Mouse (Mus musculus) mouse trophoblast stem cell (cell line): ENCODE data around the gene Rhot2.
"Not testable (repeated sequence)": the region's sequence is repeated elsewhere in the genome, so short reads cannot be mapped to it uniquely, and the experiment has no call there.

Experiments
- in situ Hi-C, 2 experiments: fragments of 300-500 bp; cut with MseI, MboI; formaldehyde crosslinking; loops; 2 replicates in 1 of 2; 3 replicates in 1 of 2; pipeline ENCODE4 v1.15.1; 2025

Rhot2 gene

GRCm38 (mm10) chr17:25828223-25828594 lies 16.4 kb downstream of the Rhot2 start:
- in situ Hi-C loops = no loop called here

- in situ Hi-C loops = no loop called here
Measured at GRCm38 (mm10) chr17:25827546-25828222, 17.0 kb downstream of the Rhot2 start.

DNA sequence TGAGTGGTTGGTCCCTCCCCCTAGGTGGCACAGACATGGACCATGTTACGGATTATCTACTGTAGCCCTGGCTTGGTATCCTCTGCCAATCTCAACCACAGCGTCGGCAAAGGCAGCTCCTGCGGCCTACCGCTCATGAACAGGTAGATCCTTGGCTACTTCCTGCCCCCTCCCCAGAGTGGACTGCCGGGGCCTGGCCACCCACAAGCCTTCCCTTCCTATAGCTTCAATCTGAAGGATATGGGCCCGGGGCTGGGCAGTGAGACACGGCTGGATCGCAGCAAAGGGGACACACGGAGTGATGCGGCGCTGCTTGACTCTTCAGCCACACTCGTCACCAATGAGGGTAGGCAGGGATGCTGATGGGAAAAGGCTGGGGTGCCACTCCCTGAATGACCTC lies 17.6 kb downstream of the Rhot2 start:
- in situ Hi-C loops = no loop called here

GRCm38 (mm10) chr17:25825984-25826570 lies 18.6 kb downstream of the Rhot2 start:
- in situ Hi-C loops = no loop called here

DNA sequence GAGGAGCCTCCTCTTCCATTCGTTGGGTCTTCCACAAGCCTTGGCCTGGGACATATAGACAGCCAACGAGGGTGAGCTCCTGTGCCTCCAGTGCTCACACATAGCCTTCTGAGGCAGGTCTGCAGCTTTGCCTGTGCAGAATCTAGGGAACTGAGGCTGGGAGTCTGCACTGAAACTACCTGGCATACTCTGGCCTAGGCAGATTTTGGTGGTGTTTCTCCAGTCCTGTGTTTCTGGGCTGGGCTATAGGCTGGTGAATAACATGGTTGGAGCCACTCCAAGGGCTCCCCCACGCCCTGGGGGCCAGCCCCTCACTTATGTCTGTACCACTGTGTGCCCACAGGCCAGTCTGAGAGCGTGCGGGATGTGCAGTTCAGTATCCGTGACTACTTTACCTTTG lies 19.3 kb downstream of the Rhot2 start:
- in situ Hi-C loops = no loop called here

GRCm38 (mm10) chr17:25824362-25825142 lies 20.1 kb downstream of the Rhot2 start:
- in situ Hi-C loops = no loop called here

DNA sequence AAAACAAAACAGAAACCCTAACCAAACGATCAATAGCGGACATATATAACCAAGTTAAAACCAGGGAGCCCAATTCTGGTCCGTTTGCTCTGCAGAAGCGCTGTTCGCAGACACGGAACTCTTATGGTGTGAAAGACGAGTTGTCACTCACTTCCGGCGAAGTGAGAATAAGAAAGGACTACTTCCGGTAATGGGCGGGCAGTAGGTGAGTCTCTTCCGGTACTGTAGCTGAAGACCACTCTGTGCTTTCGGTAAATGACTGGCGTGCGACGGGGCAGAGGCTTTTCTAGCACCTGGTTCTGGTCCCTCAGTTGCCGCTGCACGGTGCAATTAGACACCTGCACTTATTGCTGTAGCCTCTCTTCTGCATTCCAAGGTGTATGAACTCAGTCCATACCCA lies 21.2 kb downstream of the Rhot2 start, which contains the start of gene Wdr24:
Gene Wdr24 (plus strand): TSS at position 176 of the 400 bp plus-strand sequence.
- in situ Hi-C loops = no loop called here

- in situ Hi-C loops = no loop called here
Measured at GRCm38 (mm10) chr17:25818851-25819780, 25.5 kb downstream of the Rhot2 start.

- in situ Hi-C loops = no loop called here
Measured at GRCm38 (mm10) chr17:25817662-25818061, 27.0 kb downstream of the Rhot2 start.

- in situ Hi-C loops = no loop called here
Measured at GRCm38 (mm10) chr17:25813471-25813870, 31.2 kb downstream of the Rhot2 start.

DNA sequence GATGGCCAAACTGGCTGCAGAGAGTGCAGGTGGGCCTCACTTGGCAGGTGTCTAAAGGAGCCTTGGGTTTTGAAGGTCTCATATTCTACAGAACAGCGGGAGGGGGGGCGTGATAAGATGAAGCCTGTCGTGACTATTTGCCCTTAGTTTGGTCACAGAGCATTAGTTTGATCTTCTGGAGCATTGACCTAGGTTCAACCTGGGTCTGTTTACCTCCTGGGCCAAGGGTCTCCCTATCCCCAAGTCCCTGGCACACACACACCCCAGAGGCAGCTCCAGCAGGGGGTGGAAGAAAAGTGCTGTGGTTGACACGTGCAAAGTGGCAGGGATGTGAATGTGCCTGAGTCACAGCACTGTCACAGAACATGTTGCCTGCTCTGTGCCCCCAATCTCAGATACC lies 33.8 kb downstream of the Rhot2 start:
- in situ Hi-C loops = no loop called here

DNA sequence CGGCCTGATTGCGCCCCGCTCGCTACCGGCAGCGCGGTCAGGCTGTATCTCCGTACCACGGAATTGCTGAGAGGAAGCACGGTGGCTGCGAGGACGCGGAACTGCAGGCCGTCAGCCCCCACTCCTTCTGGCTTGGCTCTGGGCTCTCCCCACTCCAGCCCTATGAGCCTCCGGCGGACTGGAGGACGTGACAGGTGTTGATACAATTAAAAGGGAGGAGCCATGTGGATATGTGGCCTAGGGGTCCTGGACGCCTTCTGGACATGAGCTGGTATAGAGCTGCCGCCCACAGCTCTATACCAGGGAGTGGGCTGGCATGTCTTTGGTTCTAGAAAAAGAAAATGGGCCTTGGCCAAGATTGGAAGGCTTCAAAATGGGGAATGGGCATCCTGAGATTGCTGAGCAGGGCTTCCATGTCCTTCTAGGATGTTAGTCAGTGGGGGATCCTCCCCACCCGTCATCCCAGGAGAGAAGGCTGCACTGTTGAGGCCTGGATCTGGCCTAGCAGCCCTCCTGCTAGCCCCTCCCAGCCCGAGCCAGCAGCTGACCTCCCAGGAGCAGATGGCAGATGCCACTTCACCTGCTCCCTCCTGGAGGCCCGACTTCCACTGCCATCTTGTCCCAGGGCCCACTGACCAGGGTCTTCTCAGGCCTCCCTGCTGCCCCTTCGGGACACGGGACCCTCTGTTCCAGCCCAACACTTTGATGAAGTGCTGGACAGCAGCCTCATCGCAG lies 34.9 kb downstream of the Rhot2 start:
- in situ Hi-C loops = no loop called here

DNA sequence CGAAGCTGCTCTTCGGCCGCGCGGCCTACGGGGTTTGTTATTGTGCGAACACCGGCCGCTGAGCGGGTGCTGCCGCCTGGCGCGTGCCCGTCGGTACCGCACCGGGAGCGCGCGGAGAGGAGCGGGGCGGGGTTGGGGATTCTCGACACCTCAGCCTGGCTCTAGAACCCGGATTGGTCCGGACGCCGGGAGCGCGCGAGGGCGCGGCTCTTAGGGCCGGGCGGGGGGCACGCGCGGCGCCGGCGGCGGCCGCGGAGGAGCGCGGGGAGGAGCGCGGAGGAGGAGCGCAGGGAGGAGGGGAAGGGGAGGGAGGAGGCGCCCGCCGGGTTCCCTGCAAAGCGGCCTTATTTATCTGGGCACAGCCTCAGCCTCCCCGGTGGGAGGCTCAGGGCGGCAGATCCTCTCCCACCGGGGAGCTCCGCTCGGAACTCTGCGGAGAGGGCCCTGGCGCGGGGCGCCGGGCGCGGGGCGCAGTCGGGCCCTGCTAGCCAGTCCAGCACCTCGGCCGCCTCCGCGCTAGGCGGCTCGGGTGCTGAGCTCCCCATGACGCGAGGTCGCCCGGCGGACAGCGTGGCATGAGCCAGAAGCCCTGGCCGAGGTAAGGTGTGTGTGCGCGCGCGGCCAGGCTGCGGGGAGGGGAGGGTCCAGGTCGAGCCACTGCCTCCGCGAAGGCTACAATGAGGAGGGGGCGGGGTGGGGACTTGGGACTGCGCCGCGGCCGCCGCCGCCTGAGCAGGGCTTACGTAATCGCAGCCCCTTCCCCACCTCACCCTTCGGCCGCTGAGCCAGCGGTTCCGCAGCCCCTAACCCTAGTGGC lies 35.7 kb downstream of the Rhot2 start, which contains the start of gene Fbxl16:
Gene Fbxl16 (plus strand): TSS at position 297 of the 817 bp plus-strand sequence.
- in situ Hi-C loops = no loop called here

DNA sequence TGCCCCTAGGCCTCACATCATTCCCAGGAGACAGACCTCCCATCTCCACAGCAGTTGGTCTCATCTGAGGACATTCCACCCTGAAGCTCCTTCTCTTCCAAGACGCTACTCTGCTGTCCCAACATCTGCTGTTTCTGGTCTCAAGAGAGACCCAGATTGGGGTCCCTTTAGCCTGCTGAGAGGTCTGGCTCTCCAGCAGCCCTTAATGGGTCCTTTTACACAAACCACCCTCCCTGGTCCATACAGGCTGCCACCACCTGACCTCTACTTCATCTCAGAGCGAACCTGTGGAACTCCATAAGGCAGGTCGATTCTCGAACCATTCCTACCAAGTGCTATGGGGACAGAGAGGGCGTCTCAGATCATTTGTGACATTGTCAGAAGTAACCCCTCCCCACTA lies 36.6 kb downstream of the Rhot2 start:
- in situ Hi-C loops = no loop called here

GRCm38 (mm10) chr17:25807452-25807851 lies 37.2 kb downstream of the Rhot2 start:
- in situ Hi-C loops = not testable (repeated sequence)

DNA sequence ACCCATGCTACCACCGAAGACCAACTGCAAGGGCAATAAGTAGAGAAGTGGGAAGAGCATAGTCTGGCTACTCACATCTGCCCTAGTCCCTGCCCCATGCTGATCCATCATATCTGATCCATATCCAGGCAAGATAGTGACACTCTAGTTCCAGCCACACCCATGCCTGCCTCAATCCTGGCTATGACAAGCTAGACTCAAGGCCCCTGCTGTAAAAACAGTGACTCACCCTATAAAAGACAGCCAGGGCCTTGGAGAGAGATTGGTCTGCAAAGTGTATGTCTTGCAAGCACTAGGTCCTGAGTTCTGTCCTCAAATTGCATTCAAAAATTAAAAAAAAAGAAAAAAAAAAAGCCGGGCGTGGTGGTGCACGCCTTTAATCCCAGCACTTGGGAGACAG lies 38.1 kb downstream of the Rhot2 start:
- in situ Hi-C loops = no loop called here

DNA sequence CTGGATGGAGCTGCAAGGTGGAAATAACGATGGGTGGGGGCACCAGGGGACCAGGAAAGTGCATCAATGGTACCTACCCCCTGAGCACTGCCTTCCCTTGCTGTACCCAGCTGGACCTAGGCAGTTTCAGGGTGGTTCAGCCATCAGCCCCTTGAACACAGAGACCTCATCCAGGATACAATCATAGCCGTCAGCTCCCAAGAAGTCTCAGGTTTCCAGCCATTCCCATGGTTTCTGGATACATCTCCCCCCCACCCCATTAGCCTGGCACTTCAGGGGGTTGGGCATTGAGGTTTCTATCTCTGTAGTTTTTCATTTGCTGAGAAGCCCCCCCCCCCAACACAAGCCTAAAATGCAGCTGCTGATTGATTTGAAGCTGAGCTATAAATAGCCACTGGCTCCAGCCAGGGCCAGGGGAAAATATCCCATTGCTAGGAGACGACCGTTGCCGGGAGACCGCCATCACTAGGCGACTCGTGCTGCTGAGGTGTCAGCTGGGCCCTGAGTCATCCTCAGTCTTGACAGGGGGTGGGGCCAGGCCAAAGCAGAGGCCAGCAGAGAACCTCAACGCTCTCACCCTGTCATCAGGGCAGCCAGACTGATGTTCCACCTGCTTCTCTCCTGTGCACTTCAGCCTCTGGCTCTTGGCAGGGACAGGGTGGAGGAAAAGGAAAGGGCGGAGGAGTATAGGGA lies 41.7 kb downstream of the Rhot2 start:
- in situ Hi-C loops = loop anchor here in 1 of 2 experiments (5.0 kb wide), 2 partner anchors 36 to 71 kb away; no protein-coding TSS in a partner anchor

DNA sequence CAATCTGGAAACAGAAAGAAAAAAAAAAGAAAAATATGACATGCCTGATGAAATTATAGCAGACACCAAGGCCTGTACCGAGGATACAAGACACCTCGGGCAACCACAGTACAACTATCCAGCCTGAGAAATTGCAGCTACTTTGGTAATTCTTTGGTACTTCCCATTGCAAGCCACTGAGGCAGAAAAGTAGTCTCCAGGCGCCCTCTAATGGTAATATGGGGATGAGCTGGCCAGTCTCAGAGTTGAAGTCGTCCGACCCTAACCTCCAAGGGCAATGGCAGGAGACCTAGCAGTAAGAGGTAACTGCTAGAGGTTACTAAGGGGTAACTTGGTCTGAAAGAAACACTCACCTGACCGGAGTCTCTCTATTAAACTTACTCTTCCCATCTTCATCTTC lies 43.6 kb downstream of the Rhot2 start:
- in situ Hi-C loops = loop anchor here in 1 of 2 experiments (5.0 kb wide), 2 partner anchors 34 to 69 kb away; no protein-coding TSS in a partner anchor

GRCm38 (mm10) chr17:25796951-25797369 lies 47.7 kb downstream of the Rhot2 start, which contains the start of gene Metrn:
Metrn (minus strand) TSS chr17:25797136.
- in situ Hi-C loops = no loop called here
